Mouse (Mus musculus) stomach, embryonic 15.5 days (tissue): Measurements from ENCODE around the gene Adora3. TPM values are rescaled to one million over a fixed set of nuclear protein-coding genes. Genes with fewer than 3 reads are reported as not detected.
"Not testable (repeated sequence)": the region's sequence is repeated elsewhere in the genome, so short reads cannot be mapped to it uniquely, and the experiment has no call there.

Experiments used
- ATAC-seq: fragments of 200-750 bp; cut with Nextera tagmentation; 2 replicates; pipeline ENCODE4 v1.8.0; 2017; ENCODE audit warnings: low read depth, moderate number of reproducible peaks, moderate TSS enrichment; ENCODE audit not compliant: insufficient read depth, low FRiP score
- H3K27ac ChIP-seq: fragments of 300-500 bp; sonication (generic); 2 replicates; pipeline ENCODE4 v1.5.1; 2015; ENCODE audit warnings: mild to moderate bottlenecking, inconsistent platforms
- H3K27me3 ChIP-seq: fragments of 300-500 bp; sonication (generic); replicated peaks from 2 replicates; pipeline ENCODE4 v1.6.1; 2015; ENCODE audit warnings: inconsistent platforms
- H3K36me3 ChIP-seq: fragments of 300-500 bp; sonication (generic); 2 replicates; pipeline ENCODE4 v1.6.1; 2015; ENCODE audit warnings: inconsistent platforms
- H3K4me1 ChIP-seq: fragments of 300-500 bp; sonication (generic); 2 replicates; pipeline ENCODE4 v1.6.1; 2015; ENCODE audit warnings: inconsistent platforms
- H3K4me2 ChIP-seq: fragments of 300-500 bp; sonication (generic); 2 replicates; pipeline ENCODE4 v1.6.1; 2015; ENCODE audit warnings: mild to moderate bottlenecking, inconsistent platforms
- H3K4me3 ChIP-seq: fragments of 300-500 bp; sonication (generic); replicated peaks from 2 replicates; pipeline ENCODE4 v1.5.1; 2015; ENCODE audit warnings: inconsistent platforms
- H3K9ac ChIP-seq: fragments of 300-500 bp; sonication (generic); 2 replicates; pipeline ENCODE4 v1.6.1; 2015; ENCODE audit warnings: inconsistent platforms
- H3K9me3 ChIP-seq: fragments of 300-500 bp; sonication (generic); 2 replicates; pipeline ENCODE4 v1.6.1; 2016; ENCODE audit warnings: inconsistent platforms
- WGBS: fragments of 180-500 bp; shearing (Covaris S2); methylation state at CpG from one replicate; pipeline ENCODE4 v1.1.7; 2015; 5-methylcytosine and 5-hydroxymethylcytosine counted together
- polyA plus RNA-seq: library from polyadenylated mRNA; unstranded; fragments of >200 nt; fragmentation: Nextera tagmentation; extraction: Ambion mirVana; gene quantifications from 2 replicates; pipeline ENCODE4 v1.2.1, GENCODE M21; 2015

Gene Adora3
- polyA plus RNA-seq, 1 experiment from 2014 or later: 0.82 TPM

GRCm38 (mm10) chr3:105908976-105909375, 38.3 kb downstream of the Adora3 start:
- Histone ChIP-seq H3K27me3 (no peaks in the 10 kb centered on the region), H3K4me2 (no peak overlapping the region), H3K4me3 (no peak overlapping the region), H3K27ac (no peak overlapping the region), H3K4me1 (no peaks in the 10 kb centered on the region), H3K9me3 (no peaks in the 10 kb centered on the region), H3K36me3 (no peaks in the 10 kb centered on the region), H3K9ac (no peak overlapping the region)
- ATAC-seq: no peak
- 87% methylated on average over 4 of the region's 4 CpGs for WGBS

DNA sequence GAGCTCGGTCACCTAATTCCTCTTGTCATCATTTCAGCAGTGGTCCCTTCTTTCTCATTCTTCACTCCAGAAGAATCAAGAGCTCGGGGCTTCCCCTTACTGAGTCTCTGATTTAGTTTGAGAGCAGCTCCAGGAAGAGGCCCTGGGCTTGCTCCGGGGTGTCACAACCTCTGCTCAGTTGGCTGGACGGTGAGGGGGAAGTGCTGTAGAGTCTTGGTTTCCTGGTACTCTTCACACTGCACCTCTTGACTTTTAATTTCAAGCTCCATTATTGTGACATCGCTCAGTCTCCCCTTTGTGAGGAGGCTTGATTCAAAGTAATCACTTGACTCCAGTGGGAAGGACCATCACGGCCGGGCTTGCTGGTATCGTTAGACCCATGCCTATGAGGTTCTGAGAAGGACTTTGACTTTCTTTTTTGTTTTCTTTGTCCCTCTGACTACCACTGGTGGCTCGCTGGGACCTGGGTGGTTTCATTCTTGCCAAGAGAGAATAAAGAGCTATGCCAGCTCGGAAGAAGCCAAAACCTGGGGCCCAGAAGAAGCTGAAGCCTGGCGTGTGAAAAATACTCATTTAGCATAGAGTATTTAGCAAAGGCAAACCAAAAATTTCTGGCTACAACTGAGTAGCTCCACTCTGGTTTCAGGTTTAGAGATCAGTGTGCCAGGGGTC, 40.0 kb downstream of the Adora3 start:
- no peak overlapping the region for H3K4me3 ChIP-seq
- no peak for ATAC-seq
- no peak overlapping the region for H3K9ac ChIP-seq
- no peaks in the 10 kb centered on the region for H3K4me1 ChIP-seq
- H3K27me3 ChIP-seq: no peaks in the 10 kb centered on the region
- H3K27ac ChIP-seq: no peak overlapping the region
- H3K4me2 ChIP-seq: no peak overlapping the region
- H3K9me3 ChIP-seq: no peaks in the 10 kb centered on the region
- WGBS: 74% methylated on average over 11 of the region's 11 CpGs
- H3K36me3 ChIP-seq: no peaks in the 10 kb centered on the region

- Histone ChIP-seq H3K4me1 (no peaks in the 10 kb centered on the region), H3K4me3 (no peak overlapping the region), H3K27ac (no peak overlapping the region), H3K36me3 (no peaks in the 10 kb centered on the region), H3K9ac (no peak overlapping the region), H3K4me2 (no peak overlapping the region), H3K9me3 (no peaks in the 10 kb centered on the region), H3K27me3 (no peaks in the 10 kb centered on the region)
- 48% methylated on average over 9 of the region's 9 CpGs for WGBS
- ATAC-seq: no peak
Measured at GRCm38 (mm10) chr3:105912097-105912880, 41.6 kb downstream of the Adora3 start.

DNA sequence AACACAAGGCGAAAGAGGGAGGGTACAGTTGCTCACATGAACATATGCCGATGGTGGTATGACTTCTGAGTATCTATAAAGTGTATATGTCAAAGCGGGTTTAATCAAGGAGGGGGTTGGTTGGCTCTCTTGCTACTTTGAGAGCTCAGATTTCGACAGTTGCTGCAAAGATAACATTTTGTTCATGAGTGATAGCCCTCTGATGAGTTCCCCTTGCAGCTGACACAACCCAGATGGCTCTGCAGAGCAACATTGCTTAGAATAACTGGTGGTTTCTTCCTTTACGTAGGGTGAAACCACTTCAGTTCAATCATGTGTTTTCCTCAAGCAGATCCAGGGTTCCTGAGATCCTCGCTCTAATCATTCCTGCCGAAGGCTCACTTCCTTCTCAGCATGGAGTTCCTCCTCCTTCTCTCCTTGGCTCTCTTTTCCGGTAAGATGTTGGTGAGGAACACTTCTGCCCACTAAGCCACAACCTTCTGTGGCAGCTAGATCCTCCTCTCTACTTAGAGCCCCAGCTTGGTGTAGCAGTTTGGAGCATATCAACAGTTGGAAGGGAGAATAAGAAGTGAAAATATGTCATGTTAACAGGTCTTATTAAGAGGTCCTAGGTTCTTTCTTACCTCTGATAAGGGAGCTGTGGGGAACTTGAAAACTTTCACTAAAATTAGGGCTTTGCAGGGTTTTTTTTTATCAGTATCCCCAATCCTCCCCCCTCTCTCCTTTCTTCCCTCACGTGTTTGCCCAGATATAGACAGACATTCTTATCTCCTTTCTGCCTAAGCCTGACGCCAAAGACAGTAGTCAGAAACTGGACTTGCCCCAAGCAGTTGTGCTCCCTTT, 43.4 kb downstream of the Adora3 start:
- Histone ChIP-seq H3K9me3 (no peaks in the 10 kb centered on the region), H3K27ac (peak overlapping the region; percentile 13; the same call in 1 of the 2 replicates), H3K4me1 (no peaks in the 10 kb centered on the region), H3K4me2 (peak overlapping the region; percentile 14; the same call in 1 of the 2 replicates), H3K36me3 (no peaks in the 10 kb centered on the region), H3K4me3 (no peak overlapping the region), H3K9ac (no peak overlapping the region), H3K27me3 (no peaks in the 10 kb centered on the region)
- ATAC-seq: no peak
- 35% methylated on average over 10 of the region's 10 CpGs for WGBS

DNA sequence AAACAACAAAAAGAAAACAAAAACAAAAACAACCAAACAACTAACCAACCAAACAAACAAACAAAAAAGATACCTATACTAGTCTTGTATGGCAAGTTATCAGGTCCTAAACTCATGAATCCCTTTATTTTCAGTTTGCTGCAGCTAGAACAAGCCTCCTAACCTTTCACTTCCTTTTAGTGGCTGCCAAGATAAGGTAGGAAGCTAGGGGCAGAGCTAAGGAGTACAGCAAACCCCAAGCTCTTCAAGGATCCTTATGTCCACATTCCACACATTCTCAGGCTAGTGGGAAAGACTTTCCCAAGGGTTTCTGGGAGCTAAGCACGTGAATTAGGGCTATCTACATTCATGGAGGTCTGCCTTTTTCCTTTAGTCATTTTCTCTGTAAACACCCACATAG, 44.6 kb downstream of the Adora3 start:
- no peak overlapping the region for H3K4me2 ChIP-seq
- no peaks in the 10 kb centered on the region for H3K9me3 ChIP-seq
- no peaks in the 10 kb centered on the region for H3K4me1 ChIP-seq
- H3K36me3 ChIP-seq: no peaks in the 10 kb centered on the region
- no peak overlapping the region for H3K9ac ChIP-seq
- WGBS: 13% methylated on average over 1 of the region's 1 CpGs
- no peak overlapping the region for H3K27ac ChIP-seq
- H3K27me3 ChIP-seq: no peaks in the 10 kb centered on the region
- no peak overlapping the region for H3K4me3 ChIP-seq
- no peak for ATAC-seq

DNA sequence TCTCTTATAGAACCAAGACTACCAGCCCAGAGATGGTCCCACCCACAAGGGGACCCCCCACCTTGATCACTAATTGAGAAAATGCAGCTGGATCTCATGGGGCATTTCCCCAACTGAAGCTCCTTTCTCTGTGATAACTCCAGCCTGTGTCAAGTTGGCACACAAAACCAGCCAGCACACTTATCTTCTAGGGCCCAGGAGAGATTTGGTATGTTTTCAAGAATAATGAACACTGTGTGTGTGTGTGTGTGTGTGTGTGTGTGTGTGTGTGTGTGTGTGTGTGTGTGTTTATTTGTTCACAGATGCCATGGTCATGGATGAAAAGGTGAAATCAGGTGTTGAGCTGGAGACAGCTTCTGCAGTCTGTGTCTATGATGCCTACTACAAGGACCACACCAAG, 45.8 kb downstream of the Adora3 start:
- H3K36me3 ChIP-seq, ATAC-seq, H3K4me1 ChIP-seq, H3K27me3 ChIP-seq, H3K4me3 ChIP-seq, H3K9me3 ChIP-seq, H3K27ac ChIP-seq, H3K4me2 ChIP-seq, H3K9ac ChIP-seq: not testable (repeated sequence)

DNA sequence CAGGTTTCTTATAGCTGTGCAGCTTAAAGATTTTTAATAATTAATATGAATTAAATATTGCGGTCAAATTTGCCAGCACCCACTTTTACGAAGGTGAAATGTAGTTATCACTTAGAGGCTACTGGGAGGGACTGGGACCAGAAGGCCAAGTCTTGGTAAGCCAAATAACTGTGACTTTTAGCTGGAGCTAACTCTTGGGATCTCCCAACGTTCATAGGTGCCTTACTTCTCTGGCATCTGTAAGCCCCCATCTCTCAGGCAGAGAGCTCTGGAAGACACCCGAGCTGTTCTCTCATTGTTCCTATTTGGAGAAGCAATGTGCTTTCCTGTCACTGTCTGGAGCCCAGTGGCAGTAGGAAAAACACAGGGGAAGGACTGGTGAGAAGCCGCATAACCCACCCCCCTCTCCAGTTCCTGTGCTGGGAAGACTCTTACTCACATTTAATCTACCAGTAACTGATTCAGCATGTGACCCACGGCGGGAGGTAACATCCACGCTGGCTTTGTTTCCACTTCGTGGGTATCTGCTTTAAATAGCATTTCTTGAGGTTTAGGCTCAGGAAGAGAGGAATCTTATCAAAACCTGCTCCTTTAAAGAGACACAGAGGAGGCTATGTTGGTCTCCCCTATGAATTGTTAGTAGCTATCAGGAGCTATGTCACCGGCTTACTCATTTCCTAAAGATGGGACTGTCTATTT, 47.1 kb downstream of the Adora3 start:
- H3K27ac ChIP-seq: no peak overlapping the region
- H3K4me1 ChIP-seq: no peaks in the 10 kb centered on the region
- ATAC-seq: no peak
- no peak overlapping the region for H3K4me2 ChIP-seq
- no peak overlapping the region for H3K4me3 ChIP-seq
- 70% methylated on average over 10 of the region's 10 CpGs for WGBS
- H3K9me3 ChIP-seq: no peaks in the 10 kb centered on the region
- no peaks in the 10 kb centered on the region for H3K27me3 ChIP-seq
- H3K9ac ChIP-seq: no peak overlapping the region
- H3K36me3 ChIP-seq: no peaks in the 10 kb centered on the region

- Histone ChIP-seq H3K4me1 (no peaks in the 10 kb centered on the region), H3K9ac (no peak overlapping the region), H3K27ac (no peak overlapping the region), H3K27me3 (no peaks in the 10 kb centered on the region), H3K4me2 (no peak overlapping the region), H3K9me3 (no peaks in the 10 kb centered on the region), H3K4me3 (no peak overlapping the region), H3K36me3 (no peaks in the 10 kb centered on the region)
- WGBS: 68% methylated on average over 3 of the region's 3 CpGs
- ATAC-seq: no peak
Measured at GRCm38 (mm10) chr3:105918355-105918745, 47.7 kb downstream of the Adora3 start.

GRCm38 (mm10) chr3:105920743-105921142, 50.1 kb downstream of the Adora3 start:
- H3K4me3 ChIP-seq, H3K9ac ChIP-seq, H3K27ac ChIP-seq, ATAC-seq, H3K9me3 ChIP-seq, H3K4me1 ChIP-seq, H3K27me3 ChIP-seq, H3K36me3 ChIP-seq, H3K4me2 ChIP-seq: not testable (repeated sequence)

GRCm38 (mm10) chr3:105921959-105922358, 51.3 kb downstream of the Adora3 start:
- WGBS: 68% methylated on average over 2 of the region's 2 CpGs
- ATAC-seq: no peak
- Histone ChIP-seq H3K36me3 (no peaks in the 10 kb centered on the region), H3K9ac (no peak overlapping the region), H3K27me3 (no peaks in the 10 kb centered on the region), H3K4me3 (no peak overlapping the region), H3K9me3 (no peaks in the 10 kb centered on the region), H3K4me1 (no peaks in the 10 kb centered on the region), H3K4me2 (no peak overlapping the region), H3K27ac (no peak overlapping the region)

DNA sequence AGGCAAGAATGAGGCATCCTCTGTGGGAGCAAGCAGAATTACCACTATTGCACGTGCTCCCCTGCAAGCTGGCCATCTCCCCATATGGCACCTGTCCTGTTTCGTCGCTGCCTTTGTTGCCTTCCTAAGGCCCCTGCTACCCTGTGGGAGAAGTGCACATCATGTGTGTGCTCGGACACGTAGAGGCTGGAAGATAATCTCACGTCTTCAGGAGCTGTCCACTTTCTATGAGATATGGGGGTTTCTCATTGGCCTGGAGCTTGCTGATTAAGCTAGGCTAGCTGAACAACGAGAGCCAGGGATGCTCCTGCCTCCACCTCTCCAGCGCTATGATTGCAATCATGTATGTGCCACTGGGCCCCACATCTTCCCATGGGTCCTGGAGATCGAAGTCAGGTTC, 54.0 kb downstream of the Adora3 start:
- H3K9me3 ChIP-seq: no peaks in the 10 kb centered on the region
- H3K27ac ChIP-seq: no peak overlapping the region
- no peaks in the 10 kb centered on the region for H3K4me1 ChIP-seq
- no peak overlapping the region for H3K4me2 ChIP-seq
- H3K4me3 ChIP-seq: no peak overlapping the region
- H3K36me3 ChIP-seq: no peaks in the 10 kb centered on the region
- 72% methylated on average over 9 of the region's 9 CpGs for WGBS
- no peak for ATAC-seq
- no peaks in the 10 kb centered on the region for H3K27me3 ChIP-seq
- H3K9ac ChIP-seq: no peak overlapping the region
